Mouse (Mus musculus) kidney, adult 9 months (tissue): Measurements from ENCODE around the gene Ptpra.
"Not testable (repeated sequence)": the region's sequence is repeated elsewhere in the genome, so short reads cannot be mapped to it uniquely, and the experiment has no call there.

Source experiments
- DNase-seq: peaks from one replicate; pipeline ENCODE4 v3.0.0; 2022

Ptpra gene

GRCm38 (mm10) chr2:130563212-130564055, 113.4 kb downstream of the Ptpra start, which contains the start of gene Mrps26:
Mrps26 (plus strand) TSS chr2:130563742.
- peak; percentile 95 for DNase-seq

- no peak for DNase-seq
Measured at GRCm38 (mm10) chr2:130564063-130564462, 114.0 kb downstream of the Ptpra start.

- no peak for DNase-seq
Measured at GRCm38 (mm10) chr2:130564983-130565382, 114.9 kb downstream of the Ptpra start.

- peak; percentile 62 for DNase-seq
Measured at GRCm38 (mm10) chr2:130568921-130569320, 118.8 kb downstream of the Ptpra start.

- DNase-seq, result no peak
Measured at GRCm38 (mm10) chr2:130569926-130570325, 119.8 kb downstream of the Ptpra start.

GRCm38 (mm10) chr2:130574960-130575359, 124.9 kb downstream of the Ptpra start:
- no peak for DNase-seq

GRCm38 (mm10) chr2:130575873-130576272, 125.8 kb downstream of the Ptpra start, which contains the start of gene Oxt:
Oxt (plus strand) TSS chr2:130576173.
- DNase-seq, result no peak

GRCm38 (mm10) chr2:130576564-130576963, 126.5 kb downstream of the Ptpra start:
- not testable (repeated sequence) for DNase-seq

- DNase-seq, result no peak
Measured at GRCm38 (mm10) chr2:130577021-130577420, 126.9 kb downstream of the Ptpra start.

GRCm38 (mm10) chr2:130577632-130578031, 127.6 kb downstream of the Ptpra start:
- peak; percentile 89 for DNase-seq

- DNase-seq, result peak; percentile 67
Measured at GRCm38 (mm10) chr2:130578148-130578547, 128.1 kb downstream of the Ptpra start.

GRCm38 (mm10) chr2:130579791-130580190, 129.7 kb downstream of the Ptpra start:
- no peak for DNase-seq

GRCm38 (mm10) chr2:130581201-130581600, 131.1 kb downstream of the Ptpra start:
- DNase-seq, result no peak

- DNase-seq, result no peak
Measured at GRCm38 (mm10) chr2:130582552-130582951, 132.5 kb downstream of the Ptpra start, which contains the start of gene Avp. Avp (minus strand) TSS chr2:130582554.

- DNase-seq, result no peak
Measured at GRCm38 (mm10) chr2:130583902-130584560, 134.0 kb downstream of the Ptpra start.

- DNase-seq, result no peak
Measured at GRCm38 (mm10) chr2:130586016-130586415, 135.9 kb downstream of the Ptpra start.

- DNase-seq, result no peak
Measured at GRCm38 (mm10) chr2:130588373-130588772, 138.3 kb downstream of the Ptpra start.

GRCm38 (mm10) chr2:130589157-130589556, 139.1 kb downstream of the Ptpra start:
- DNase-seq, result no peak

GRCm38 (mm10) chr2:130589761-130590160, 139.7 kb downstream of the Ptpra start:
- DNase-seq, result no peak

GRCm38 (mm10) chr2:130591016-130591415, 140.9 kb downstream of the Ptpra start:
- no peak for DNase-seq

- no peak for DNase-seq
Measured at GRCm38 (mm10) chr2:130595596-130595995, 145.5 kb downstream of the Ptpra start.

- peak; percentile 51 for DNase-seq
Measured at GRCm38 (mm10) chr2:130597601-130598010, 147.5 kb downstream of the Ptpra start.

GRCm38 (mm10) chr2:130598399-130598798, 148.3 kb downstream of the Ptpra start:
- DNase-seq, result no peak

- no peak for DNase-seq
Measured at GRCm38 (mm10) chr2:130602195-130602594, 152.1 kb downstream of the Ptpra start.
